Mouse (Mus musculus) hindbrain, postnatal 0 days (tissue): ENCODE results near the gene Dnmt3c. TPM values are rescaled to one million over a fixed set of nuclear protein-coding genes. Genes with fewer than 3 reads are reported as not detected.
A peak's percentile ranks its signal among the peaks of the same experiment; 100 is the strongest.
"Not testable (repeated sequence)": the region's sequence is repeated elsewhere in the genome, so short reads cannot be mapped to it uniquely, and the experiment has no call there.

Source experiments
- ATAC-seq: fragments of 200-750 bp; cut with Nextera tagmentation; 2 replicates; pipeline ENCODE4 v1.8.0; 2017; ENCODE audit warnings: mild to moderate bottlenecking, moderate TSS enrichment, moderate library complexity
- DNase-seq: peaks from one replicate; pipeline ENCODE4 v3.0.0-alpha.2; 2015; ENCODE audit warnings: low spot score
- H3K27ac ChIP-seq: fragments of 300-500 bp; sonication (generic); 2 replicates; pipeline ENCODE4 v1.5.1; 2014; ENCODE audit warnings: mild to moderate bottlenecking
- H3K27me3 ChIP-seq: fragments of 300-500 bp; sonication (generic); 2 replicates; pipeline ENCODE4 v1.6.1; 2014; ENCODE audit warnings: low read length, mixed read lengths; ENCODE audit not compliant: insufficient read depth
- H3K36me3 ChIP-seq: fragments of 300-500 bp; sonication (generic); 2 replicates; pipeline ENCODE4 v1.6.1; 2014; ENCODE audit warnings: low read length, mixed read lengths; ENCODE audit not compliant: insufficient read depth
- H3K4me1 ChIP-seq: fragments of 300-500 bp; sonication (generic); 2 replicates; pipeline ENCODE4 v1.6.1; 2014; ENCODE audit warnings: antibody characterized with exemption, low read length, mixed read lengths; ENCODE audit not compliant: insufficient read depth
- H3K4me2 ChIP-seq: fragments of 300-500 bp; sonication (generic); 2 replicates; pipeline ENCODE4 v1.6.1; 2014; ENCODE audit warnings: low read depth, mild to moderate bottlenecking, low read length, moderate library complexity, mixed read lengths
- H3K4me3 ChIP-seq: fragments of 300-500 bp; sonication (generic); 2 replicates; pipeline ENCODE4 v1.5.1; 2014; ENCODE audit warnings: low read length
- H3K9ac ChIP-seq: fragments of 300-500 bp; sonication (generic); replicated peaks from 2 replicates; pipeline ENCODE4 v1.6.1; 2014; ENCODE audit warnings: mild to moderate bottlenecking, low read length, moderate library complexity, mixed read lengths
- H3K9me3 ChIP-seq: fragments of 300-500 bp; sonication (generic); 2 replicates; pipeline ENCODE4 v1.6.1; 2016; ENCODE audit warnings: low read length, mixed read lengths
- CTCF ChIP-seq: IDR thresholded peaks from 2 replicates; pipeline ENCODE4 v1.5.1; 2016; ENCODE audit warnings: antibody characterized with exemption, control low read depth, low read depth
- WGBS: fragments of 180-500 bp; shearing (Covaris S2); extraction: QIAGEN DNeasy Blood & Tissue Kit; methylation state at CpG from one replicate; pipeline ENCODE4 v1.1.7; 2014; 5-methylcytosine and 5-hydroxymethylcytosine counted together
- polyA plus RNA-seq: library from polyadenylated mRNA; unstranded; fragments of >200 nt; fragmentation: Nextera tagmentation; extraction: Ambion mirVana; gene quantifications from 2 replicates; pipeline ENCODE4 v1.2.1, GENCODE M21; 2015
- total RNA-seq: library from RNA; depleted of rRNA; stranded (reverse); fragments of >200 nt; gene quantifications from 2 replicates; pipeline ENCODE4 v1.2.3, GENCODE M21; 2014

Gene Dnmt3c
- total and polyA plus RNA-seq, 2 experiments from 2014 or later, result not detected

- no peak for TF ChIP-seq CTCF
- DNase-seq (no peak), ATAC-seq (no peak)
- WGBS, result 57% methylated on average over 3 of the region's 3 CpGs
- Histone ChIP-seq H3K4me1 (no peaks in the 10 kb centered on the region), H3K9me3 (no peaks in the 10 kb centered on the region), H3K9ac (no peak overlapping the region), H3K36me3 (no peaks in the 10 kb centered on the region; the same call in 1 of the 2 replicates), H3K4me3 (no peak overlapping the region), H3K27me3 (no peaks in the 10 kb centered on the region), H3K4me2 (no peak overlapping the region), H3K27ac (no peak overlapping the region)
Measured at GRCm38 (mm10) chr2:153660616-153661015, 35.8 kb upstream of the Dnmt3c start.

DNA sequence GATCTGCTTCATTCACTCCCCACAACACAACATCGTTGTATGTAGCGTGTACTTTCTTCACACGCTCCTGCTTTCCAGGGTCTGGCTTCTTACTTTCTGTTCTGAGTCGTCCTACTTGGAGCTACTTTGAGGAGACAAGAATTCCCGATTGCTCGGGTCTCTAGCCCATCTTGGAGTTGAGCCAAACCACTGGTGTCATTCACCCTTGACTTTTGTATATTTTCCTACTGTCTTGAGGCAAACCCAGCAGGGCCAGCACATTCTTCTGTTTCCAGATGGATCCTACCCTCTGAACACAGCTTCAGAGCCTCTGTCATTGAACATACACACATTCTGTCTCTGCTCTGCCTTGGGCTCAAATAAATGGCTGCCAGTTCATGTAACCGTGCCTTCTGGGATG is 31.1 kb upstream of the Dnmt3c start:
- no peak overlapping the region for H3K4me2 ChIP-seq
- no peak overlapping the region for H3K27ac ChIP-seq
- no peak overlapping the region for H3K4me3 ChIP-seq
- ATAC-seq, result no peak
- H3K27me3 ChIP-seq, result no peaks in the 10 kb centered on the region
- H3K9me3 ChIP-seq, result no peaks in the 10 kb centered on the region
- no peaks in the 10 kb centered on the region for H3K4me1 ChIP-seq
- H3K36me3 ChIP-seq, result no peaks in the 10 kb centered on the region; the same call in 1 of the 2 replicates
- no peak for TF ChIP-seq CTCF
- WGBS, result 83% methylated on average over 7 of the region's 7 CpGs
- H3K9ac ChIP-seq, result no peak overlapping the region
- DNase-seq, result no peak

GRCm38 (mm10) chr2:153668754-153669376 is 27.6 kb upstream of the Dnmt3c start:
- no peak overlapping the region for H3K27ac ChIP-seq
- H3K9ac ChIP-seq, result no peak overlapping the region
- TF ChIP-seq CTCF, result peak; percentile 80
- no peaks in the 10 kb centered on the region for H3K4me1 ChIP-seq
- H3K4me3 ChIP-seq, result no peak overlapping the region
- no peaks in the 10 kb centered on the region for H3K9me3 ChIP-seq
- no peaks in the 10 kb centered on the region for H3K27me3 ChIP-seq
- no peaks in the 10 kb centered on the region; the same call in 1 of the 2 replicates for H3K36me3 ChIP-seq
- peak; percentile 93 for DNase-seq
- no peak overlapping the region for H3K4me2 ChIP-seq
- 55% methylated on average over 7 of the region's 7 CpGs for WGBS
- ATAC-seq, result peak; percentile 86

GRCm38 (mm10) chr2:153670111-153670510 is 26.3 kb upstream of the Dnmt3c start:
- Histone ChIP-seq H3K36me3 (no peaks in the 10 kb centered on the region; the same call in 1 of the 2 replicates), H3K27me3 (no peaks in the 10 kb centered on the region), H3K27ac (no peak overlapping the region), H3K9me3 (no peaks in the 10 kb centered on the region), H3K9ac (no peak overlapping the region), H3K4me3 (no peak overlapping the region), H3K4me1 (no peaks in the 10 kb centered on the region), H3K4me2 (no peak overlapping the region)
- 36% methylated on average over 5 of the region's 5 CpGs for WGBS
- DNase-seq (peak; percentile 35), ATAC-seq (no peak)
- no peak for TF ChIP-seq CTCF

DNA sequence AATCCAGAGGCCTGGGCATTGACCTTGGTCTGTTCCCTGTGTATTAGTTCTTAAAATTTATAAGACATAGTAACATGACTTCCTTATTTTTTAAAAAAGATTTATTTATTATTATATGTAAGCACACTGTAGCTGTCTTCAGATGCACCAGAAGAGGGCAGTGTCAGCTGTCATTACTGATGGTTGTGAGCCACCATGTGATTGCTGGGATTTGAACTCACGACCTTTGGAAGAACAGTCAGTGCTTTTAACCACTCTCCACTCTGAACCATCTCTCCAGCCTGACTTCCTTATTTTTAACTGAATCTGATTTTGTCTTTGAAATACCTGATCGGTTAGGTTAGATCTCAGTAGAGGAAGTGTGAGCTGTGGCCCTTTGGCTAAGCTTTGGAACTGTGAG is 23.8 kb upstream of the Dnmt3c start:
- Histone ChIP-seq H3K9ac (no peak overlapping the region), H3K9me3 (no peaks in the 10 kb centered on the region), H3K4me3 (no peak overlapping the region), H3K27ac (no peak overlapping the region), H3K36me3 (no peaks in the 10 kb centered on the region; the same call in 1 of the 2 replicates), H3K27me3 (no peaks in the 10 kb centered on the region), H3K4me1 (no peaks in the 10 kb centered on the region), H3K4me2 (no peak overlapping the region)
- TF ChIP-seq CTCF, result peak; percentile 38
- DNase-seq (no peak), ATAC-seq (no peak)
- 89% methylated on average over 2 of the region's 2 CpGs for WGBS

- not testable (repeated sequence) for H3K4me1 ChIP-seq, ATAC-seq, H3K27ac ChIP-seq, H3K9ac ChIP-seq, H3K4me3 ChIP-seq, H3K27me3 ChIP-seq, H3K9me3 ChIP-seq, DNase-seq, H3K4me2 ChIP-seq, H3K36me3 ChIP-seq
- 86% methylated on average over 1 of the region's 1 CpGs for WGBS
Measured at GRCm38 (mm10) chr2:153675364-153675763, 21.1 kb upstream of the Dnmt3c start.

- Histone ChIP-seq H3K27me3 (no peaks in the 10 kb centered on the region), H3K9ac (no peak overlapping the region), H3K36me3 (no peaks in the 10 kb centered on the region; the same call in 1 of the 2 replicates), H3K4me2 (no peak overlapping the region), H3K4me3 (no peak overlapping the region), H3K27ac (no peak overlapping the region), H3K4me1 (no peaks in the 10 kb centered on the region), H3K9me3 (no peaks in the 10 kb centered on the region)
- DNase-seq (no peak), ATAC-seq (no peak)
- 93% methylated on average over 6 of the region's 6 CpGs for WGBS
- TF ChIP-seq CTCF, result no peak
Measured at GRCm38 (mm10) chr2:153676944-153677343, 19.5 kb upstream of the Dnmt3c start.
